Mouse (Mus musculus): ENCODE measurements at regions not wholly inside any gene's neighbourhood (a gene's known extent, or its start where the extent isn't known, plus 50 kb on each side); places are given as distances from the start of the nearest gene placed in this dataset.

- Histone ChIP-seq H3K27ac (replicated peaks; ENCODE audit: low read depth, low read length) (no peak overlapping the region), H3K9ac (replicated peaks; ENCODE audit: low read length) (no peak overlapping the region), H3K4me1 (ENCODE audit: control insufficient read depth, insufficient read depth, low read length) (no peaks in the 10 kb centered on the region), H3K36me3 (replicated peaks; ENCODE audit: control insufficient read depth, insufficient read depth, low read depth, low read length) (no peaks in the 10 kb centered on the region), H3K27me3 (ENCODE audit: control insufficient read depth, insufficient read depth, low read length) (no peaks in the 10 kb centered on the region), H3K4me2 (ENCODE audit: low read depth, low read length) (no peak overlapping the region), H3K4me3 (ENCODE audit: low read depth, low read length) (no peak overlapping the region), H3K9me3 (replicated peaks; ENCODE audit: control insufficient read depth, low read length) (no peaks in the 10 kb centered on the region)
- DNase-seq (ENCODE audit: low spot score) (no peak), ATAC-seq (replicated peaks; ENCODE audit: insufficient number of reproducible peaks, low FRiP score, low TSS enrichment, low read depth) (no peak)
- 79% methylated on average over 4 of the region's 4 CpGs for WGBS
These were observed 573.0 kb upstream of the Cpeb2 start for GRCm38 (mm10) chr5:42659994-42660393.

- DNase-seq (ENCODE audit: low spot score) (no peak), ATAC-seq (replicated peaks; ENCODE audit: insufficient number of reproducible peaks, low FRiP score, low TSS enrichment, low read depth) (no peak)
- 86% methylated on average over 5 of the region's 5 CpGs for WGBS
- Histone ChIP-seq H3K27me3 (ENCODE audit: control insufficient read depth, insufficient read depth, low read length) (no peaks in the 10 kb centered on the region), H3K4me2 (ENCODE audit: low read depth, low read length) (no peak overlapping the region), H3K9me3 (replicated peaks; ENCODE audit: control insufficient read depth, low read length) (no peaks in the 10 kb centered on the region), H3K4me3 (ENCODE audit: low read depth, low read length) (no peak overlapping the region), H3K36me3 (replicated peaks; ENCODE audit: control insufficient read depth, insufficient read depth, low read depth, low read length) (no peaks in the 10 kb centered on the region), H3K4me1 (ENCODE audit: control insufficient read depth, insufficient read depth, low read length) (no peaks in the 10 kb centered on the region), H3K9ac (replicated peaks; ENCODE audit: low read length) (no peak overlapping the region), H3K27ac (replicated peaks; ENCODE audit: low read depth, low read length) (no peak overlapping the region)
These were observed 553.4 kb upstream of the Cpeb2 start for GRCm38 (mm10) chr5:42679617-42680016.

DNA sequence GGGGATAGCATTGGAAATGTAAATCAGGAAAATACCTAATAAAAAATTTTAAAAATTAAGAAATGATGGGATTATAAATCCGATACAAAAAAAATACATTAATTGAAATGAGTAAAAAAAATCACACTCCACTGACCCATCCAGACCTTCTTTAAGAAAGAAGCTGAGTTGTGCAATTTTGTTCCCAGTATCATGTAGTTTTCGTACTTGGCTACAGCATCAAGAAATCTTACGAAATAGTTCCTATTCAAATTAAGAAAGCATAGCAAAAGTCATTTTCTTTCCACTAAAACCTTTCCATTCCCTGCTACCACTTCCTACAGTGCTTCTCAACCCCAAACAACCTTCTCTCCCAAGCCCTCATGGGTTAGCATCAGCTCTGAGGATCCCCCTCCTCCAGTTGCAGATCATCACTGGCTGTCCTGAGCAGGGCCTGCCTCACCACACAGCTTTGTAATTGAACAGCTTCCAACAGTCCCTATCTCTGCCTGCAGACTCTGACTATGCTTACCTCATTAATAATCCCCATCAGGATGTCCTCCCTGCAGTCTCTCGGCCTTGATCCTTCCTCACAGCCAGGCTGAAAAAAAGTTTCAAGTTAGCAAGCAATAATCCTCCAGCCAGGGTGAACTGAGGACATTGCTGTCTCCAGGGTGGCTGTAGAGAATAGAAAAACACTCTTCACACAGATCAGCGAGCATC lies 547.5 kb upstream of the Cpeb2 start:
- H3K4me2 ChIP-seq (ENCODE audit: low read depth, low read length) = no peak overlapping the region
- no peak overlapping the region for H3K9ac ChIP-seq (replicated peaks; ENCODE audit: low read length)
- DNase-seq (ENCODE audit: low spot score) = no peak
- H3K27ac ChIP-seq (replicated peaks; ENCODE audit: low read depth, low read length) = no peak overlapping the region
- H3K9me3 ChIP-seq (replicated peaks; ENCODE audit: control insufficient read depth, low read length) = no peaks in the 10 kb centered on the region
- H3K36me3 ChIP-seq (replicated peaks; ENCODE audit: control insufficient read depth, insufficient read depth, low read depth, low read length) = no peaks in the 10 kb centered on the region
- 76% methylated on average over 5 of the region's 5 CpGs for WGBS
- no peaks in the 10 kb centered on the region for H3K27me3 ChIP-seq (ENCODE audit: control insufficient read depth, insufficient read depth, low read length)
- no peak overlapping the region for H3K4me3 ChIP-seq (ENCODE audit: low read depth, low read length)
- no peaks in the 10 kb centered on the region for H3K4me1 ChIP-seq (ENCODE audit: control insufficient read depth, insufficient read depth, low read length)
- no peak for ATAC-seq (replicated peaks; ENCODE audit: insufficient number of reproducible peaks, low FRiP score, low TSS enrichment, low read depth)

GRCm38 (mm10) chr5:42687176-42687575 lies 545.8 kb upstream of the Cpeb2 start:
- no peak overlapping the region for H3K27ac ChIP-seq (replicated peaks; ENCODE audit: low read depth, low read length)
- H3K9ac ChIP-seq (replicated peaks; ENCODE audit: low read length) = no peak overlapping the region
- no peaks in the 10 kb centered on the region for H3K27me3 ChIP-seq (ENCODE audit: control insufficient read depth, insufficient read depth, low read length)
- no peaks in the 10 kb centered on the region for H3K36me3 ChIP-seq (replicated peaks; ENCODE audit: control insufficient read depth, insufficient read depth, low read depth, low read length)
- no peak overlapping the region for H3K4me3 ChIP-seq (ENCODE audit: low read depth, low read length)
- H3K4me2 ChIP-seq (ENCODE audit: low read depth, low read length) = no peak overlapping the region
- H3K4me1 ChIP-seq (ENCODE audit: control insufficient read depth, insufficient read depth, low read length) = no peaks in the 10 kb centered on the region
- no peaks in the 10 kb centered on the region for H3K9me3 ChIP-seq (replicated peaks; ENCODE audit: control insufficient read depth, low read length)
- DNase-seq (ENCODE audit: low spot score) (no peak), ATAC-seq (replicated peaks; ENCODE audit: insufficient number of reproducible peaks, low FRiP score, low TSS enrichment, low read depth) (no peak)
